Mouse (Mus musculus): Measurements from ENCODE around the gene Tnpo1.

DNA sequence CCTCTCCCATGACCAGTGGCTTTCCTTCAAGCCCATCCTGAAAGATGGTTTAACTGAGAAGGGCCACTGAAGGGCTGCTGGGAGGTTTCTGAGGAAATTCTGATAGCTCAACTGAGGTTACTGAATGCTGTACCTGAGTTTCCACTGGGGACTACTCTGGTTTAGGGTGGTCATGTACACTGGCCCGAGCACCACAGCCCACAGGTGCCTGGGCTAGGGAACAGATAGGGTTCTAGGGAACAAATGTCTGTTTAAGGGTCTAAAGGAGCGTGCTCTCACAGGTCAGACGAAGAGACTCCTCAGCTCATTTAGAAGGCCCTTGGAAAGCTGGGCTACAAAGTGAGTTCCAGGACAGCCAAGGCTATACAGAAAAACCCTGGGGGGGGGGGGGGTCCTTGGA lies 91.5 kb downstream of the Tnpo1 start:
- TF ChIP-seq POLR2A (IDR thresholded peaks at IDR 0.05; ENCODE audit: borderline replicate concordance, low read depth, low read length) = no peak
- TF ChIP-seq CTCF (IDR thresholded peaks at IDR 0.05; ENCODE audit: low read depth, low read length) = no peak
